Mouse (Mus musculus): ENCODE measurements around the gene Pls1. TPM values are rescaled to one million over a fixed set of nuclear protein-coding genes. Genes with fewer than 3 reads are reported as not detected.

Pls1 gene
- total RNA-seq, 2 experiments from 2014 or later: 9.4 to 10.4 TPM

DNA sequence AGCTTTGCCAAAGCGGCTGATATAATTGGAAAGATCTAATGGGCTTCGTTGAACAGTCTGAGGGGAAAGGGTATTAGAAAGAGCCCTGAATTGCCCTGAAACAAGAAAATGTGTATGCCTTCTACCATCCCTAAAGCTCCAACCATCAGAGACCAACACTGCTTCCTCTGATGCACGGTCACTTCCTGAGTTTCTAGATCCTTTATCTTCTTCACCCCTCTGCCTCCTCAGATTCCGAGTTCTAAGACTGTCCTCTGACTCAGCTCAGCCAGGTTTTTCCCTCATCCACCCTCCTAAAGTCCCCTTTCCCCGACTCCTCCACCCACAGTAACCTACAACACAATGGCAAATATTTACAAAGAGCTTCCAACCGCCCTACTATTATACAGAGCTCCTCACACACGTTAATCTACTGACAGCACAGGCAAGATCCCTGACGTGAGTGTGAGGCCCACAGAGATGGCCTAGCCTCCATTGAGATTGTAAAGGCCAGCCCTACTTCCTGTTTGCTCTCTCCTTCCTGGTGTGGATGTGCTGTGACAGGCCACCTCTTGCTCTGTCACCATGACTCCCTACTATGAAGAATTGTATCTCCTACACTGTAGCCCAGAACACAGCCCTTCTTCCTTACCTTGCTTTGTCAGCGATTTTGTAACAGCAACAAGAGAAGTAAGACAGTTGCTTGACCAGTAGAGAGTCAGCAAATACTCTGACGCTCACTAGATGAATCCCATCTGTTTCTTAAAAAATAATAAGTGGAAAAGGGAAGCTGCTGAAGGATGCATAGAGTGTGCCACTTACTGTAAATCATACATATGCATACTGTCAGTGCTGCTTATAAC is 43.3 kb downstream of the Pls1 start:
- no peak overlapping the region for H3K27ac ChIP-seq
- no peak for DNase-seq (ENCODE audit: extremely low spot score in 1 of 2, low spot score in 2 of 2)
- intact Hi-C loops (cut with DNase I): no loop called here
- no peak overlapping the region for H3K4me3 ChIP-seq
- TF ChIP-seq CTCF (IDR thresholded peaks at IDR 0.05): no peak

GRCm38 (mm10) chr9:95796323-95796722 is 48.8 kb downstream of the Pls1 start:
- intact Hi-C loops (cut with DNase I): no loop called here
- no peak overlapping the region for H3K4me3 ChIP-seq
- no peak; the same call in 1 of the 2 replicates for TF ChIP-seq CTCF (IDR thresholded peaks at IDR 0.05)

GRCm38 (mm10) chr9:95795844-95796243 is 49.3 kb downstream of the Pls1 start:
- no peak for TF ChIP-seq CTCF (IDR thresholded peaks at IDR 0.05)
- Histone ChIP-seq H3K27ac (no peak overlapping the region), H3K4me3 (no peak overlapping the region)
- intact Hi-C loops (cut with DNase I): no loop called here
- DNase-seq (ENCODE audit: extremely low spot score in 1 of 2, low spot score in 2 of 2): no peak

More at GRCm38 (mm10) chr9:95796323-95796722, 48.8 kb downstream of the Pls1 start:
- no peak overlapping the region for H3K27ac ChIP-seq
- no peak for DNase-seq (ENCODE audit: extremely low spot score in 1 of 2, low spot score in 2 of 2)

GRCm38 (mm10) chr9:95795077-95795784 is 49.9 kb downstream of the Pls1 start:
- TF ChIP-seq CTCF (IDR thresholded peaks at IDR 0.05): no peak
- intact Hi-C loops (cut with DNase I): no loop called here
- Histone ChIP-seq H3K27ac (no peak overlapping the region), H3K4me3 (no peak overlapping the region)
- no peak for DNase-seq (ENCODE audit: extremely low spot score in 1 of 2, low spot score in 2 of 2)

- H3K27ac ChIP-seq: no peak overlapping the region
- H3K4me3 ChIP-seq: no peak overlapping the region
- intact Hi-C loops (cut with DNase I): no loop called here
- DNase-seq (ENCODE audit: extremely low spot score in 1 of 2, low spot score in 2 of 2): no peak
- no peak for TF ChIP-seq CTCF (IDR thresholded peaks at IDR 0.05)
Measured at GRCm38 (mm10) chr9:95793986-95794744, 50.9 kb downstream of the Pls1 start.

DNA sequence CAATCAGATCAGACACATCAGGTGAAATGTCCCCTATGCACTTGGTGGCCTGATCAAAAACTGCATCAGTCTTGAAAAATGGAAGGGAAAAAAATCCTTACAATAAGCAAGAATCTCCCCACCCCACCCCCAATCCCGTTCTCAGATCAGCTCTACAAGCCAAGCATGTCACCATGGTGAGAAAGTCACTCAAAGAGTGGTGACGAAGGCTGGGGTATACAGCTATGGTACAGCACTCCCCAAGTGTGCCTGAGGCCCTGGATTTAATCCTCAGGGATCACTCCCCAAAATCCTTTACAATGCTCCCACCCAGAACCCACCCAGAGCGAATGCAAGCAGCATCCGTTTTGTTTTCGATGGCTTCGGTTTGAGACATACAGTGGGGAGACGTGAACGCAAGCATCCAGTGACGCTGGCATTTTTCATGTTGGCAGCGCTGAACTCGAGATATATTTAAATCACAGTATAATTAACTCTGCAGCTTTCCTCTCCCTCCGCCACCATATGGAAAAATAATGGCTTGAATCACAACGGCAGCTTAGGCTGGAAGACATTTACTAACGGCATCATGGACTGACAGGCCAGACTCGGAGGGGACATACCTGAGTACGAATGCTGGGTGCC is 60.1 kb downstream of the Pls1 start:
- peak; percentile 19 to 32 for DNase-seq (ENCODE audit: extremely low spot score in 1 of 2, low spot score in 2 of 2)
- intact Hi-C loops (cut with DNase I): loop anchor here (5.0 kb wide), 1 partner anchor 62 kb away; the partner anchor contains the start of gene Pls1
- TF ChIP-seq CTCF (IDR thresholded peaks at IDR 0.05): no peak
- H3K4me3 ChIP-seq: peak overlapping the region; percentile 19; the same call in 1 of the 2 replicates
- peak overlapping the region; percentile 26; the same call in 1 of the 2 replicates for H3K27ac ChIP-seq

- H3K27ac ChIP-seq: peak overlapping the region; percentile 1; the same call in 1 of the 2 replicates
- TF ChIP-seq CTCF (IDR thresholded peaks at IDR 0.05): no peak
- intact Hi-C loops (cut with DNase I): loop anchor here (5.0 kb wide), 1 partner anchor 64 kb away; the partner anchor contains the start of gene Pls1
- no peak overlapping the region for H3K4me3 ChIP-seq
- DNase-seq (ENCODE audit: extremely low spot score in 1 of 2, low spot score in 2 of 2): peak in 1 of 2 experiments; percentile 30
Measured at GRCm38 (mm10) chr9:95783646-95784293, 61.3 kb downstream of the Pls1 start.

- no peak overlapping the region for H3K4me3 ChIP-seq
- TF ChIP-seq CTCF (IDR thresholded peaks at IDR 0.05): no peak
- no peak for DNase-seq (ENCODE audit: extremely low spot score in 1 of 2, low spot score in 2 of 2)
- intact Hi-C loops (cut with DNase I): no loop called here
- H3K27ac ChIP-seq: no peak overlapping the region
Measured at GRCm38 (mm10) chr9:95771671-95772070, 73.4 kb downstream of the Pls1 start.

- no peak for DNase-seq (ENCODE audit: extremely low spot score in 1 of 2, low spot score in 2 of 2)
- intact Hi-C loops (cut with DNase I): no loop called here
- H3K4me3 ChIP-seq: no peak overlapping the region
Measured at GRCm38 (mm10) chr9:95763218-95763617, 81.9 kb downstream of the Pls1 start.

GRCm38 (mm10) chr9:95762228-95762627 is 82.9 kb downstream of the Pls1 start:
- no peak for DNase-seq (ENCODE audit: extremely low spot score in 1 of 2, low spot score in 2 of 2)
- no peak for TF ChIP-seq CTCF (IDR thresholded peaks at IDR 0.05)
- no peak overlapping the region for H3K4me3 ChIP-seq
- no peak overlapping the region for H3K27ac ChIP-seq
- intact Hi-C loops (cut with DNase I): no loop called here

More at GRCm38 (mm10) chr9:95763218-95763617, 81.9 kb downstream of the Pls1 start:
- no peak overlapping the region for H3K27ac ChIP-seq
- TF ChIP-seq CTCF (IDR thresholded peaks at IDR 0.05): no peak

GRCm38 (mm10) chr9:95761381-95761780 is 83.7 kb downstream of the Pls1 start:
- no peak for DNase-seq (ENCODE audit: extremely low spot score in 1 of 2, low spot score in 2 of 2)
- no peak overlapping the region for H3K27ac ChIP-seq
- intact Hi-C loops (cut with DNase I): no loop called here
- H3K4me3 ChIP-seq: no peak overlapping the region
- TF ChIP-seq CTCF (IDR thresholded peaks at IDR 0.05): no peak

All from left cerebral cortex, adult 2 months (tissue).